Mouse (Mus musculus): ENCODE results near the gene Syt16.

DNA sequence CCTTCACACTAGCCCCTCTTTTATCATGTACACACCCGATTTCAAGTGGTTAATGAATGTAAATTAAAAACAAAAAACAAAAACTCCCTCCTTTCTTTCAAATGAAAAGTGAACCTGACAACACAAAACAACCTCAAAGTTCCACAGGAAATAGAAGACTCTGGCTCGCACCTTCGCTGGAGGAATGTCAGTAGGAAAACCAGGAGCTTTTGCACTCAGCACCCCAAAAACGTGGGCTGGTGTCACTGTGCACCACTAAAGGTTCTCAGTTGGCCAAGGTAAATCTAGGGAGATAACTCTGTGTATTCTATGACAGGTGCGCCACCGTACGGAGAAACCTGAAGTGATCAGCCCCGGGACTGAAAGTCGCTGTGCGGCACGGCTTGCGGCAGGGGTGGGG lies 128.3 kb downstream of the Syt16 start:
- TF ChIP-seq CTCF (IDR thresholded peaks at IDR 0.05; ENCODE audit: borderline replicate concordance, insufficient read depth, low read length), result no peak
- TF ChIP-seq POLR2A (IDR thresholded peaks at IDR 0.05; ENCODE audit: low read depth, low read length), result no peak

All from embryonic fibroblast, embryonic 13.5 days (primary cell).